Mouse (Mus musculus): ENCODE results near the gene Rnf135. TPM values are rescaled to one million over a fixed set of nuclear protein-coding genes. Genes with fewer than 3 reads are reported as not detected.
"Not testable (repeated sequence)": the region's sequence is repeated elsewhere in the genome, so short reads cannot be mapped to it uniquely, and the experiment has no call there.

Gene Rnf135
- total RNA-seq, 4 experiments from 2014 or later: 2.8 to 5.7 (median 4.6) TPM

DNA sequence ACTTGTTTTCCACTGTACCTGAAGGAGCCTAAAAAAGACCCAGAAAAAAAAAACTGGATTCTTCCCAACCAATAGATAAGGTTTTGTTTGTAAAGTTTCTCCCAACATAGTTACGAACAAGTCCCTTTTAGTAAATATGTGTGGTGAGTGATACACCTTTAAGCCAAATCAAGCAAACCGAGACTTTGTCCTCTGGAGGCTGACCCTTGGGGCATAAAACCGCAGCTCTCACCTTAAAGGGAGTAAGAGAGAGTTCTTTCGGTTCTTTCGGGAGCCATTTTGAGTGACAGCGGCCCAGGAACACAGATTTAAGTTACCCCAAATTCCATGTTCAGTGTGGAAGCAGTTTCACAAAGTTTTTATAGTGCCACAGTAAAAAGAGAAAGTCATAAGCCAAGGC is 18.6 kb downstream of the Rnf135 start:
- no peak for DNase-seq (ENCODE audit: low spot score in 2 of 2)

DNA sequence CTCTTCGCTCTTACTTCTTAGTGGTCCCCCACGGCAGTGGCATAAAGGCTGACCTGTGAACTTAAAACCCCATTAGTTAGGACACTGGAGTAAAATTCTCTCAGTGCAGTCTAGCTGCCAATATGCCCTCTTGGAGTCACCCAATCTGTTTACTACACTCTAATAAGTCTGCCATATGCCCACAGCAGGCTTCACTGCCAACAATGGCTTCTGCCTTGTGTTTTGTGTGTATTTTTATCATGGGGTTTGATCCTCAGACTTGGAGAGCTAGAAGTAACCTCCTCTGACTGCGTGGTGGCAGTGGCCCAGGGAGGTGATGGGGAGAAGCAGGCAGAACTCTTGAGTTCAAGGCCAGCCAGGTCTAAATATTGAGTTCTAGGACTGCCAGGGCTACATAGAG is 20.4 kb downstream of the Rnf135 start:
- DNase-seq (ENCODE audit: low spot score in 2 of 2): no peak

DNA sequence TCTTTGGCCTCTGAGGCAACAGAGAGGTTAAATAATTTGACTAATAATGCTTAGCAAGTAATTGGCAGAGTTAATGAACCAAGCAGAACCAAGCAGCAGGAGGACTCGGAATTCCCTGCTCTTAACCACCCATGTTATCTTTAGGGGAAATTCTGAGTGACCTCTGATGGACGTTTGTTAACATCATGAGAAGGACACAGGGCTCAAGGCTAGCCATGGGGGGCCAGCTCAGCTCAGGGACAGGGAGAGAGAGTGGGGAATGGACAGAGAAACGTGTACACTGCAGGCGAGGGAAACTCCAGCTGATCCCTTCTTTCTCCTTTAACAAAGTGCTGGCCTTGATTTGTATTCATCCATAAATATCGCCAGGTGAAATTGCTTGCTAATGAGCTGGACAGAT is 21.3 kb downstream of the Rnf135 start:
- DNase-seq (ENCODE audit: low spot score in 2 of 2): no peak

DNA sequence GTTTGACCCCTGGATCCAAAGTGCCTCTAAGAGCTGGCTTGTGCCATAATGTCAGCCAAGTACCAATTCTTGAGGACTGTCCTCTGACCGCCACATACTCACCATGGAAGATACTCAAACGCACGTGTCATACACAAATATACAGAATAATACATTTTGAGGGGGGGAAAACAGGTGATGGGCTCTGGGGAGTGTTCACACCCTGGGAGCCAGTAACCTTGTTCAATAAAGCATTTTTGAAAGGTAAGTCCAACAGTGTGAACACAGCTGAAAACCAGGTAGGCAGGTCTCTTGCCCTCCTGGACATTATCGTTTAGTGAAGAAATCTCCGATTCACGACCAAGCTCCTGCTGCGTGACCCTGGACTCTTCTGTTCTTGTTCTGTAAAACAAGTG is 24.8 kb downstream of the Rnf135 start:
- no peak for DNase-seq (ENCODE audit: low spot score in 2 of 2)

DNA sequence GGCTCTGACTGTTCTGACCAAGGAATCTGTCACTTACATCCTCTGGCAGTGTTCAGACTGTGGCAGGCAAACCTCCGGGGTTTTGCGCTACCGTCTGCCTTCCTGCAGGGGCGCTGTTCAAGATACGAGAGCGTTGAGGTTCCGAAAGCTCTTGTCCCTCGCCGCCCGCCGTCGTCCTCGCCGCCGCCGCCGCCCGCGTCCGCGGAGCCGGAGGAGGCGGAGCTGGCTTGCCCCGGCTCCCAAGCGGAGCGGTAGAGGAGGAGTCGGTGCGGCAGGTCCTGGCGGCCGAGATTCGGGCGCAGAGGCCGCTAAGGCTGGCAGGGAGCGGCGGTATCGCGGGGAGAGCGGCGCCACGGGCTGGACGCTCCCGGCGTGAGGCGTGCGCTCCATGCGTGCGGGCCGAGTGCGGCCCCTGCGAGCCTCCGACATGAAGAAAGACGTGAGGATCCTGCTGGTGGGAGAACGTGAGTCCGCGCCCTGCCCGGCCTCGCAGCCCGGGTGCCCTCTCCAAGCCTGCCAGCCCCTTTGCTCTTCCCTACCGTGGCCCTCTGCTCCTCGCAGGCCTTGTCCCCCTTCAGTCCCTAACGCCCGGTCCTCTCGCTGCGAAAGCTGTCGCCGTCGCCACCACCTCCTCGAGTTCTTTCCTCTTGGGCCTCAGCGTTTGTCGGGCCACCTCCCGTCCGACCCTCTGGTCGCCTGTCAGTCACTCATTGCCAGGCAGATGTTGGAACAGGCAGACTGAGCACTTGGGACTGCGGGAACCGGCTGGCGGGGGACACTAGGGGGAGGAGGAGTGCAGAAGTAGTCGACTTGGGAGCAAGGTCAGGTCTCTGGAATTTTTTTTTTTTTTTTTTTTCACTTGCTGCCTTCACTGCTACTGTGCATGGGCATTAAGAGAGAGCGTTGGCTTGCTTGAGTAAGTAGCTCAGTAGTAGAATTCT is 25.5 kb downstream of the Rnf135 start, which contains the start of gene Rhot1:
TSS of gene Rhot1 (plus strand) at position 160 of the 941 bp plus-strand sequence.
- peak; percentile 89 to 97 for DNase-seq (ENCODE audit: low spot score in 2 of 2)

DNA sequence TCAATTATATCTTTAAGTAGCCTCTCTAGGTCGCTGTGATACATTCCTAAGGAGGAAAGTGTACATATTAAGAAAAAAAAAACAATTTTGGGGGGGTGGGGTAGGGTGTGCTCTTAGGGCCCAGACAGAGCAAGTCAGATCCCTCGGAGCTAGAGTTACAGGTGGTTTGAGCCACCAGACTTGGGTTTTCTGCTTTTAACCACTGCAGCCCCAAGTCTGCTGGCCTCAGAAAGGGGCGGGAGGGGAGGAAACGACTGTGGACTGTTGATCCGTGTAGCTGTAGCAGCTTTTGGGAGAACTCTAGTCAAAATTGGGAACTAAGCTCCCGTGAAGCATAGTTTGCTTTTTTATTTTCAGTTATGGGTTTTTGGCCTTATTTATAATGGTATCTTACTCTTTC is 26.7 kb downstream of the Rnf135 start:
- no peak for DNase-seq (ENCODE audit: low spot score in 2 of 2)

DNA sequence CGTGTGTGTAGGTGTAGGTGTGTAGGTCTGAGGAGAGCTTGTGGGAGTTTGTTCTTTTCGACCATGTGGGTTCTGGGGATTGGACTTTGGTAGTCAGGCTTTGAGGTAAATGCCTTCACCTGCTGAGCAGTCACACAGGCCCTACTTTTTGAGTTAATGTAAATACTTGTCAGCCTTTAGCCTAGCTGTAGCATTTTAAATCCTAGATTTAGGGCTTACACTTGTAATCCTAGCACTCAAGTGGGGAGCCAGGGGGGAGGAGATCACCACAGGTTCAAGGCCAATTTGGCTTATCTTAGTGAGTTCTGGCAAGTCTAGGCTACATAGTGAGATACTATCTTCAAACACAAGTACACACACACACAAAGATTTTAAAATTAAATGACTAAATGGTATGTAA is 28.6 kb downstream of the Rnf135 start:
- DNase-seq (ENCODE audit: low spot score in 2 of 2): no peak

DNA sequence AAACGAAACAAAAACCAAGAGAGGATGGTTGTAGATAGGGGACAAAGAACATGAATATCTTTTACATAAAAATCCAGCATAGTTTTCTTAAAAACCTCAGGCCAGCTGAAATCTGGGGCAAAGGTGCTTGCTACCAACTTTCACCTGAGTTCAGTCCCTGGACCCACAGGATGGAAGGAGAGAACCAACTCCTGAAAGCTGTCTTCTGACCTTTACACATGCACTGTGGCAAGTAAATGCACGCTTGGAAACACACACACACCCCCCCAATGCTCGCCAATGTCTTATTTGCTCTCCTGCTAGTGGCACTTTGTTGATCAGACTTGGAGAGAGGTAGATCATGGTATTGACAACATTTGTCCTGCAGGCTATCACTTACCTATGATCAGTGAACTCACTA is 31.6 kb downstream of the Rnf135 start:
- DNase-seq (ENCODE audit: low spot score in 2 of 2): no peak

DNA sequence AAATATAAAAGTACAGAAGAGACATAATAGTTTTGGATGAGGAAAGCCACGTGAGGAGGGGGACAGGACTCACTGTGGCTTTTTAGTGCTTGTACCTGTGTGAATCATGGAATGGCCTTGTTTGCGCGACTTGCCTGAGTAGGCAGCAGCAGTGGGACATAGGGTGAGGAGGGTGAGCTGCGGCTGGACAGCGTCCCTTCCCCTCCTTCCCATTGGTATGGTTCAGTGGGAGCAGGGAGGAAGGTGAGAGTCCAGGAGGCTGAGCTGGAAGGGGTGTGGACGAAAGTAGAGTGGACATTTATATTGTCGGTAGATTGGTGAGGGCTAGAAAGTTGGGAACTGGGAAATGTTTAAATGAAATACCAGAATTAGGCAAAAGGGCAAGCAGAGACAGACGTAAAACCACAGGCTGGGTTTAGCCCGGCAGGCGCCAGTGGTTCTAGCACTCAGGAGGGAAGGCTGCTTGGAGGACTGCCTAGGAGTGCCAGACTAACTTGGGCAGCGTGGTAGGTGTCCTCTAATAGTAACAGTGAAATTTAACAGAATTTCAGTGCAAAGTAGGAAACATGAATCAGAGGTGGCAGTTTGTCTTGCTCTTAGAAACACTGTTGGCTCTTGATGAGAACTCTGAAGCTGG is 35.1 kb downstream of the Rnf135 start:
- DNase-seq (ENCODE audit: low spot score in 2 of 2): no peak

DNA sequence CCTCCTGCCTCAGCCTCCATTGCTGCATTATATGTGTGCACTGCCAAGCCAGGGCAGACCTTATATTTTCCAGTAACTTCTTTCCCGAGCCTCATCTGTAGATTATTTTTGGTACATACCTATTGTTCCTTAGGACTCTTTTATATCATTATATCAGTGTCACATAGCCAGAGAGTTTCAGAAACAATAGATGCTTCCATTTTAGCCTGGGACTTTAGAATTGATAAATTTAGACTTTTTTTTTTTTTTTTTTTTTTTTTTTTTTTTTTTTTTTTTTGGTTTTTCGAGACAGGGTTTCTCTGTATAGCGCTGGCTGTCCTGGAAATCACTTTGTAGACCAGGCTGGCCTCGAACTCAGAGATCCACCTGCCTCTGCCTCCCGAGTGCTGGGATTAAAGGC is 46.4 kb downstream of the Rnf135 start:
- DNase-seq (ENCODE audit: low spot score in 2 of 2): not testable (repeated sequence)

DNA sequence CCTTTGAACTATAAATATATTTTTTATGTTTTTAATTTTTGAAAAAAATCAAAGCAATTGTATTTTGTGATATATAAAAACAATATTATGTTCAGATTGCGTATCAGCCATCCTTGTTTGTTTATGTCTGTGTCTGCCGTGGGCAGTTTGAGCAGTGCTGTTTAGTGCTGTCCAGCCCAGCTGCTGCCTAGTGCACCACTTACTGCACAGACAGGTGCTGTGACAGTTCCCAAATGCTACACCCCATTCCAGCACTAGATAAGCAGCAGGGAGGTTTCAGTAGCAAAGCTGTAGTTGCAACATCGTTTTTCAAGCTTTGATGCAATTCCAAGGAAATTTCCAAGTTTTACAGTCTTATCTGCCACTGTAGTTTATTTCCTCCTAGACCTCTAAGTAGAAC is 53.6 kb downstream of the Rnf135 start:
- DNase-seq (ENCODE audit: low spot score in 2 of 2): no peak

DNA sequence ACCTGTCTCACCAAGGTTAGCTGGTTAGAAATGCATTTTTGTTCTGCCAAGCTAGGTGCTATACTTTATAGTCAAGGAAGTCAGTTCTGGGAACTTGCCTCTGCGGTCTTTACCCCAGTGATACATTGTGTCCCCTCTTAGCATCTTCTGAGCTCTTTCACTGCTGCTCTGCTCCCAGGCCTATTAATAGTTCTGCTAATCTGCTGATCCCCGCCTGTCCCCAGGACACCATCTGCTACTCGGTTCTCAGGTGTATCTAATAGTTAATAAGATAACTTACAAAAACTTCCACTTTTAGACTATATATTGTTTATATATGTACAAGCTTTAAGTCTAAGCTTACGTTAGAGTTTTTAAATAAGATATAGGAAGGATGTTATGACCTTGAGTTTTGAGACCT is 54.7 kb downstream of the Rnf135 start:
- no peak for DNase-seq (ENCODE audit: low spot score in 2 of 2)

DNA sequence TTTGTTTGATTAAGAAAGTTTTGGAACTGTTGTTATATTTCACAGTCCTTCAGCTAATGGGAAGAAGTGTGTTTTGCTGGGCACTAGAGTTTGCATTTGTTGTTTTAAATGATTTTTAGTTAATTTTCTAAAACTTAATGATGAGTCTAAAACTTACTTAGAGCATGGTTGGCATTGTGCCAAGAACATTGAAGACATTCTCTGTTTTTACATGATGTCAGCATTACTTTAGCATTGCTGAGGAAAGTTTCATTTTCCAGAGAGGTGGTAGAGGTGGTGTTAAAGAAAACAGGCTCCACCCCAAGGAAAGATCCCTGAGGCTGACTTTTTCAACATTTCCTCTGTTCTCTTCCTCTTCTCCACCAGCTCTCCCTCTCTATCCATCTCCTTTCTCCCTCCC is 63.4 kb downstream of the Rnf135 start:
- no peak for DNase-seq (ENCODE audit: low spot score in 2 of 2)

DNA sequence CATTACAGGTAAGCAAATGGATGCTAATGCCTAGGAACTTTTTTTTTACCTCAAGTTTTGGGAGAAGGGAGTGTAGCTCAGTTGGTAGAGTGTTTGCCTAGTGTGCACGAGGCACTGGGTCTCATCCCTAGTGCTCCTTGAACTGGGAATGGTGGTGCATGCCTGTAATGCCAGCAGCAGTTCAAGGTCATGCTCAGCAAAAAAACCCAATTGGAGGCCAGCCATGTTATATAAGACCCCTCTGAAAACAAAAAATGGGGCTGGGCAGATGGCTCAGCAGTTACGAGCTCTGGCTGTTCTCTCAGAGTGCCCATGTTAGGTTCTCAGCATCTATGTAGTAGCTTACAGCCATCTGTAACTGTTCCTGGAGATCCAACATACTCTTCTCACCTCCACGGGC is 64.9 kb downstream of the Rnf135 start:
- no peak for DNase-seq (ENCODE audit: low spot score in 2 of 2)

Other genes starting within 250 kb of the Rnf135 start
- 10 to 100 TPM; 25.3 to 31.4 (median 28.2) TPM for gene Utp6, start 221.5 kb upstream of the Rnf135 start, total RNA-seq (2022)
- gene Suz12, start 190.7 kb upstream of the Rnf135 start, total RNA-seq (2022): 10 to 100 TPM; 34.4 to 48.9 (median 44.7) TPM
- gene Crlf3, start 102.9 kb upstream of the Rnf135 start, total RNA-seq (2022): 10 to 100 TPM; 16.1 to 23.6 (median 21.1) TPM
- 1 to 10 TPM; 3.4 to 4.9 (median 3.6) TPM for gene Atad5, start 94.5 kb upstream of the Rnf135 start, total RNA-seq (2022)
- 10 to 100 TPM in 3 of 4 experiments, 1 to 10 TPM in 1; 7.5 to 14.8 (median 10.9) TPM for gene Tefm, start 41.7 kb upstream of the Rnf135 start, total RNA-seq (2022)
- gene Adap2, start 29.7 kb upstream of the Rnf135 start, total RNA-seq (2022): 10 to 100 TPM in 2 of 4 experiments, 1 to 10 TPM in 2; 6.9 to 12.6 (median 9.4) TPM
- 10 to 100 TPM; 60.6 to 69.5 (median 63.4) TPM for gene Rhot1, start 25.2 kb downstream of the Rnf135 start, total RNA-seq (2022)
- gene Rhbdl3, start 117.1 kb downstream of the Rnf135 start, total RNA-seq (2022): 10 to 100 TPM; 23.0 to 29.2 (median 24.2) TPM
- gene 5730455P16Rik, start 194.2 kb downstream of the Rnf135 start, total RNA-seq (2022): 10 to 100 TPM; 49.0 to 55.7 (median 53.1) TPM
- 100 to 1,000 TPM; 100 to 117 (median 107) TPM for gene Zfp207, start 199.4 kb downstream of the Rnf135 start, total RNA-seq (2022)
- 100 to 1,000 TPM in 1 of 4 experiments, 10 to 100 TPM in 3; 93.9 to 105 (median 97.8) TPM for gene Psmd11, start 244.8 kb downstream of the Rnf135 start, total RNA-seq (2022)

Measured in left cerebral cortex, adult 8-10 months (tissue).